Mouse (Mus musculus) kidney, adult 2 months (tissue): ENCODE data around the gene Dtx4.

Experiments
- CTCF ChIP-seq: fragments of 200-500 bp; conservative IDR thresholded peaks from 2 replicates; pipeline ENCODE4 v1.5.1; 2011; ENCODE audit warnings: low read depth, mild to moderate bottlenecking, control low read depth, low read length, moderate library complexity, mixed read lengths; ENCODE audit not compliant: insufficient read depth, insufficient read length
- POLR2A ChIP-seq: fragments of 200-500 bp; IDR thresholded peaks from one replicate; pipeline ENCODE4 v1.6.1; 2011; ENCODE audit warnings: low read depth, low read length, control low read depth

DNA sequence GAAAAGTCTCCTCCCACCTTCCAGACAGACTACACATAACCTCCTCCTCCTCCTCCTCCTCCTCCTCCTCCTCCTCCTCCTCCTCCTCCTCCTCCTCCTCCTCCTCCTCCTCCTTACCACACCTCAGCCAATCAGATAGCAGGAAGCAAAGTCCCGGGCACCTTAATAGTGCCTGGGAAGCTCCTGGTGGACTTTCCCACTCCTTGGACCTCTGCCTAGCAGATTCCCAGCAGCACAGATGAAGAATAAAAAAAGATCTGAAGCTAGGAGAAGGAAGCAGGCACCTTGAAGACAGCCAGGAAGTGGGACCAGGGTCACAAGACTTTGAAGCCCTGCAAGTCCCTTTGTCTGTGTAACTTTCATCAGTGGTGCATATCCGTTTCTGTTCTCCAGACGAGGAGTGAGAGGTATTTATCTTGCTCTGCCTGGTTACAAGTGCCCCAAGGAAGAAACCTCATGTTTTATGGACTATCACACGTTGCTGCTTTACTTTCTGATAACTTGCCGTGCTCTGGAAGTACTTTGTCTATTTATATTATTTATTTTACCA is 24.5 kb downstream of the Dtx4 start:
- TF ChIP-seq CTCF, result no peak
- TF ChIP-seq POLR2A, result no peak
